Mouse (Mus musculus): ENCODE measurements around the gene Atg9a. TPM values are rescaled to one million over a fixed set of nuclear protein-coding genes. Genes with fewer than 3 reads are reported as not detected.

Gene Atg9a
- polyA plus RNA-seq, 1 experiment from 2014 or later = 26.2 TPM

GRCm38 (mm10) chr1:75213096-75213495 is 21.1 kb upstream of the Atg9a start:
- peak overlapping the region; percentile 95 for H3K4me2 ChIP-seq
- H3K9ac ChIP-seq = peak overlapping the region; percentile 86
- H3K4me3 ChIP-seq = peak overlapping the region; percentile 76

GRCm38 (mm10) chr1:75212542-75212941 is 20.5 kb upstream of the Atg9a start:
- Histone ChIP-seq H3K4me1 (peaks cover 89% of the 10 kb centered on the region), H3K4me3 (peak overlapping the region; percentile 76), H3K4me2 (peak overlapping the region; percentile 95), H3K27me3 (replicated peaks) (peaks cover 6% of the 10 kb centered on the region; the same call in 1 of the 2 replicates), H3K9ac (peak overlapping the region; percentile 86), H3K9me3 (replicated peaks) (no peaks in the 10 kb centered on the region), H3K27ac (peak overlapping the region; percentile 95), H3K36me3 (peaks cover 60% of the 10 kb centered on the region)
- ATAC-seq = no peak
- WGBS (ENCODE audit: insufficient replicate concordance) = 62% methylated on average over 4 of the region's 4 CpGs

More at GRCm38 (mm10) chr1:75213096-75213495, 21.1 kb upstream of the Atg9a start:
- Histone ChIP-seq H3K36me3 (peaks cover 60% of the 10 kb centered on the region), H3K4me1 (peaks cover 92% of the 10 kb centered on the region), H3K27me3 (replicated peaks) (peaks cover 6% of the 10 kb centered on the region; the same call in 1 of the 2 replicates), H3K27ac (peak overlapping the region; percentile 95), H3K9me3 (replicated peaks) (no peaks in the 10 kb centered on the region)
- 18% methylated on average over 7 of the region's 7 CpGs for WGBS (ENCODE audit: insufficient replicate concordance)
- ATAC-seq = peak; percentile 9; the same call in 1 of the 2 replicates

GRCm38 (mm10) chr1:75211141-75211708 is 19.2 kb upstream of the Atg9a start:
- H3K36me3 ChIP-seq = peaks cover 46% of the 10 kb centered on the region
- H3K27me3 ChIP-seq (replicated peaks) = peaks cover 6% of the 10 kb centered on the region; the same call in 1 of the 2 replicates
- H3K9ac ChIP-seq = peak overlapping the region; percentile 86
- H3K9me3 ChIP-seq (replicated peaks) = no peaks in the 10 kb centered on the region
- H3K4me1 ChIP-seq = peaks cover 78% of the 10 kb centered on the region
- H3K4me3 ChIP-seq = peak overlapping the region; percentile 76
- H3K4me2 ChIP-seq = peak overlapping the region; percentile 95
- WGBS (ENCODE audit: insufficient replicate concordance) = 6% methylated on average over 17 of the region's 17 CpGs
- H3K27ac ChIP-seq = peak overlapping the region; percentile 95
- no peak for ATAC-seq

- Histone ChIP-seq H3K9me3 (replicated peaks) (no peaks in the 10 kb centered on the region), H3K36me3 (peaks cover 38% of the 10 kb centered on the region), H3K4me2 (peak within 1 kb of the TSS; percentile 95), H3K27me3 (replicated peaks) (peaks cover 6% of the 10 kb centered on the region; the same call in 1 of the 2 replicates), H3K4me1 (peaks cover 70% of the 10 kb centered on the region), H3K9ac (peak within 1 kb of the TSS; percentile 86), H3K4me3 (peak within 1 kb of the TSS; percentile 76), H3K27ac (peak within 1 kb of the TSS; percentile 95)
- 4% methylated on average over 42 of the region's 42 CpGs for WGBS (ENCODE audit: insufficient replicate concordance)
- peak; percentile 88 for ATAC-seq
Measured at GRCm38 (mm10) chr1:75210136-75211087, 18.4 kb upstream of the Atg9a start, which contains the start of the genes Glb1l and Stk16. TSS of gene Glb1l (minus strand) at chr1:75210813. TSS of gene Stk16 (plus strand) at chr1:75210838.

GRCm38 (mm10) chr1:75208967-75209678 is 17.1 kb upstream of the Atg9a start:
- Histone ChIP-seq H3K27me3 (replicated peaks) (peaks cover 6% of the 10 kb centered on the region; the same call in 1 of the 2 replicates), H3K36me3 (peaks cover 25% of the 10 kb centered on the region), H3K9ac (peak overlapping the region; percentile 86), H3K4me3 (peak overlapping the region; percentile 76), H3K27ac (peak overlapping the region; percentile 42), H3K4me2 (peak overlapping the region; percentile 95), H3K9me3 (replicated peaks) (no peaks in the 10 kb centered on the region), H3K4me1 (peaks cover 57% of the 10 kb centered on the region)
- 18% methylated on average over 34 of the region's 34 CpGs for WGBS (ENCODE audit: insufficient replicate concordance)
- no peak for ATAC-seq

- Histone ChIP-seq H3K4me3 (no peak overlapping the region), H3K9ac (no peak overlapping the region), H3K36me3 (peaks cover 41% of the 10 kb centered on the region), H3K9me3 (replicated peaks) (no peaks in the 10 kb centered on the region), H3K4me2 (no peak overlapping the region), H3K27ac (no peak overlapping the region), H3K4me1 (no peaks in the 10 kb centered on the region), H3K27me3 (replicated peaks) (no peaks in the 10 kb centered on the region)
- ATAC-seq = no peak
- WGBS (ENCODE audit: insufficient replicate concordance) = 80% methylated on average over 1 of the region's 1 CpGs
Measured at GRCm38 (mm10) chr1:75201236-75201635, 9.2 kb upstream of the Atg9a start.

- Histone ChIP-seq H3K4me3 (peak overlapping the region; percentile 84), H3K27me3 (replicated peaks) (no peaks in the 10 kb centered on the region), H3K9me3 (replicated peaks) (no peaks in the 10 kb centered on the region), H3K4me1 (peaks cover 50% of the 10 kb centered on the region), H3K4me2 (peak overlapping the region; percentile 93), H3K27ac (peak overlapping the region; percentile 96), H3K36me3 (peaks cover 51% of the 10 kb centered on the region), H3K9ac (peak overlapping the region; percentile 94)
- peak; percentile 26; the same call in 1 of the 2 replicates for ATAC-seq
- under 1% methylated on average over 19 of the region's 19 CpGs for WGBS (ENCODE audit: insufficient replicate concordance)
Measured at GRCm38 (mm10) chr1:75192452-75192851, 456 bp upstream of the Atg9a start.

GRCm38 (mm10) chr1:75191258-75191621 is 756 bp downstream of the Atg9a start:
- no peak for ATAC-seq
- Histone ChIP-seq H3K4me2 (peak overlapping the region; percentile 93), H3K9ac (peak overlapping the region; percentile 94), H3K36me3 (peaks cover 51% of the 10 kb centered on the region), H3K4me1 (peaks cover 51% of the 10 kb centered on the region), H3K27me3 (replicated peaks) (no peaks in the 10 kb centered on the region), H3K4me3 (peak overlapping the region; percentile 84), H3K9me3 (replicated peaks) (no peaks in the 10 kb centered on the region), H3K27ac (peak overlapping the region; percentile 96)
- WGBS (ENCODE audit: insufficient replicate concordance) = 45% methylated on average over 5 of the region's 5 CpGs

GRCm38 (mm10) chr1:75190577-75190976 is 1.4 kb downstream of the Atg9a start:
- H3K4me2 ChIP-seq = peak overlapping the region; percentile 93
- no peaks in the 10 kb centered on the region for H3K27me3 ChIP-seq (replicated peaks)
- H3K4me3 ChIP-seq = peak overlapping the region; percentile 84
- ATAC-seq = peak; percentile 14; the same call in 1 of the 2 replicates
- H3K9me3 ChIP-seq (replicated peaks) = no peaks in the 10 kb centered on the region
- peak overlapping the region; percentile 96 for H3K27ac ChIP-seq
- peaks cover 51% of the 10 kb centered on the region for H3K36me3 ChIP-seq
- 29% methylated on average over 2 of the region's 2 CpGs for WGBS (ENCODE audit: insufficient replicate concordance)
- H3K4me1 ChIP-seq = peaks cover 51% of the 10 kb centered on the region
- H3K9ac ChIP-seq = peak overlapping the region; percentile 94

- Histone ChIP-seq H3K9ac (no peak overlapping the region), H3K4me1 (peaks cover 43% of the 10 kb centered on the region), H3K27me3 (replicated peaks) (no peaks in the 10 kb centered on the region), H3K4me2 (no peak overlapping the region), H3K4me3 (no peak overlapping the region), H3K9me3 (replicated peaks) (no peaks in the 10 kb centered on the region), H3K27ac (peak overlapping the region; percentile 45; the same call in 1 of the 2 replicates), H3K36me3 (peaks cover 66% of the 10 kb centered on the region)
- WGBS (ENCODE audit: insufficient replicate concordance) = 24% methylated on average over 2 of the region's 2 CpGs
- ATAC-seq = no peak
Measured at GRCm38 (mm10) chr1:75187914-75188483, 4.0 kb downstream of the Atg9a start.

- Histone ChIP-seq H3K9ac (no peak overlapping the region), H3K4me1 (peaks cover 37% of the 10 kb centered on the region), H3K36me3 (peaks cover 75% of the 10 kb centered on the region), H3K4me2 (no peak overlapping the region), H3K27me3 (replicated peaks) (no peaks in the 10 kb centered on the region), H3K27ac (no peak overlapping the region), H3K4me3 (no peak overlapping the region), H3K9me3 (replicated peaks) (peaks cover 4% of the 10 kb centered on the region; the same call in 1 of the 2 replicates)
- ATAC-seq = no peak
Measured at GRCm38 (mm10) chr1:75187126-75187525, 4.9 kb downstream of the Atg9a start.

Measured in liver, embryonic 12.5 days (tissue).